7 mouse cellular contexts compared by ENCODE assay signal in genomic region chr17:25818851-25819780, GRCm38 (mm10). TPM values are rescaled to one million over a fixed set of nuclear protein-coding genes. Genes with fewer than 3 reads are reported as not detected.
DNase-seq lines count a peak whose midpoint lies in the region; ATAC-seq and TF ChIP-seq lines count a peak whose summit lies in the region.

No protein-coding gene starts in this region.

- peak overlapping the region; percentile 47 for H3K4me2 ChIP-seq in intestine, embryonic 15.5 days (replicated peaks)
- H3K4me2 ChIP-seq in midbrain, embryonic 16.5 days (ENCODE audit: low read length), result no peak overlapping the region

- H3K4me3 ChIP-seq in layer of hippocampus, adult 2 months, result no peak overlapping the region
- H3K4me3 ChIP-seq in intestine, embryonic 15.5 days (replicated peaks), result peak overlapping the region; percentile 20
- H3K4me3 ChIP-seq in midbrain, embryonic 16.5 days (ENCODE audit: low read depth, low read length), result no peak overlapping the region

- DNase-seq in layer of hippocampus, adult 2 months (ENCODE audit: low spot score in 2 of 2), result no peak
- no peak for DNase-seq in layer of hippocampus, postnatal 25 days (ENCODE audit: extremely low spot score in 1 of 2, low spot score in 1 of 2)
- no peak for DNase-seq in spleen, adult 12 weeks (ENCODE audit: low spot score)
- no peak for DNase-seq in adrenal gland, adult (ENCODE audit: inconsistent age in 2 of 2, low spot score in 1 of 2)

- peaks cover 6% of the 10 kb centered on the region for H3K4me1 ChIP-seq in intestine, embryonic 15.5 days (replicated peaks)
- H3K4me1 ChIP-seq in midbrain, embryonic 16.5 days (ENCODE audit: control insufficient read depth, insufficient read depth, low read length), result peaks cover 5% of the 10 kb centered on the region

- WGBS in intestine, embryonic 15.5 days, result 7% methylated on average over 46 of the region's 46 CpGs
- WGBS in midbrain, embryonic 16.5 days, result 12% methylated on average over 46 of the region's 46 CpGs

- no peak overlapping the region for H3K9ac ChIP-seq in intestine, embryonic 15.5 days
- peak overlapping the region; percentile 20; the same call in 1 of the 2 replicates for H3K9ac ChIP-seq in midbrain, embryonic 16.5 days (ENCODE audit: low read depth, low read length)

- no peaks in the 10 kb centered on the region for H3K9me3 ChIP-seq in intestine, embryonic 15.5 days
- no peaks in the 10 kb centered on the region for H3K9me3 ChIP-seq in midbrain, embryonic 16.5 days (replicated peaks; ENCODE audit: control insufficient read depth, low read length, poor library complexity, severe bottlenecking)

- TF ChIP-seq CTCF in layer of hippocampus, adult 2 months (conservative IDR thresholded peaks at IDR 0.05), result no peak

- H3K36me3 ChIP-seq in intestine, embryonic 15.5 days, result no peaks in the 10 kb centered on the region
- peaks cover 27% of the 10 kb centered on the region for H3K36me3 ChIP-seq in midbrain, embryonic 16.5 days (ENCODE audit: control insufficient read depth, insufficient read depth, low read length)

- peak overlapping the region; percentile 14; the same call in 1 of the 2 replicates for H3K27ac ChIP-seq in layer of hippocampus, adult 2 months
- no peak overlapping the region for H3K27ac ChIP-seq in intestine, embryonic 15.5 days
- no peak overlapping the region for H3K27ac ChIP-seq in midbrain, embryonic 16.5 days (ENCODE audit: low read length)

- ATAC-seq in common myeloid progenitor, adult 5-6 weeks (replicated peaks; ENCODE audit: low read depth, poor library complexity, severe bottlenecking), result peak; percentile 33; the same call in 1 of the 2 replicates
- ATAC-seq in intestine, embryonic 15.5 days, result peak; percentile 52
- ATAC-seq in midbrain, embryonic 16.5 days, result no peak

- H3K27me3 ChIP-seq in intestine, embryonic 15.5 days (replicated peaks), result peaks cover 38% of the 10 kb centered on the region
- H3K27me3 ChIP-seq in midbrain, embryonic 16.5 days (ENCODE audit: control insufficient read depth, insufficient read depth, low read depth, low read length), result peaks cover 11% of the 10 kb centered on the region

RNA-seq across cellular contexts. Expression of gene Wdr24, which starts 4.3 kb away (rescaled TPM):
- 10 to 100 TPM; 27.9 to 28.9 TPM for total RNA-seq in layer of hippocampus, adult 2 months (2021)
- total RNA-seq in layer of hippocampus, postnatal 25 days (2021), result 10 to 100 TPM; 26.5 to 27.1 TPM
- total RNA-seq in common myeloid progenitor, adult 5-6 weeks (2017), result 10.2 and 21.0 TPM in 2 replicates
- 25.4 and 27.7 TPM in 2 replicates for polyA plus RNA-seq in intestine, embryonic 15.5 days (2015; fragmentation: Nextera tagmentation; extraction: Ambion mirVana)
- 32.7 and 33.5 TPM in 2 replicates for polyA plus RNA-seq in midbrain, embryonic 16.5 days (2015; fragmentation: Nextera tagmentation; extraction: Ambion mirVana)

RNA-seq across cellular contexts. Expression of gene Jmjd8, which starts 9.6 kb away (rescaled TPM):
- total RNA-seq in layer of hippocampus, adult 2 months (2021), result 10 to 100 TPM; 58.0 to 61.1 TPM
- 10 to 100 TPM; 59.5 to 62.9 TPM for total RNA-seq in layer of hippocampus, postnatal 25 days (2021)
- total RNA-seq in common myeloid progenitor, adult 5-6 weeks (2017), result 15.4 and 21.7 TPM in 2 replicates
- 45.1 and 49.4 TPM in 2 replicates for polyA plus RNA-seq in intestine, embryonic 15.5 days (2015; fragmentation: Nextera tagmentation; extraction: Ambion mirVana)
- 52.0 and 60.4 TPM in 2 replicates for polyA plus RNA-seq in midbrain, embryonic 16.5 days (2015; fragmentation: Nextera tagmentation; extraction: Ambion mirVana)

RNA-seq across cellular contexts. Expression of gene Fbxl16, which starts 10.2 kb away (rescaled TPM):
- total RNA-seq in layer of hippocampus, adult 2 months (2021), result 100 to 1,000 TPM; 680 to 699 TPM
- 100 to 1,000 TPM; 637 to 657 TPM for total RNA-seq in layer of hippocampus, postnatal 25 days (2021)
- total RNA-seq in common myeloid progenitor, adult 5-6 weeks (2017), result 0.18 TPM in 1 of 2 replicates, not detected in the other
- polyA plus RNA-seq in intestine, embryonic 15.5 days (2015; fragmentation: Nextera tagmentation; extraction: Ambion mirVana), result 3.1 and 4.1 TPM in 2 replicates
- polyA plus RNA-seq in midbrain, embryonic 16.5 days (2015; fragmentation: Nextera tagmentation; extraction: Ambion mirVana), result 45.6 and 52.4 TPM in 2 replicates

RNA-seq across cellular contexts. Expression of gene Stub1, which starts 14.1 kb away (rescaled TPM):
- 100 to 1,000 TPM; 164 to 175 TPM for total RNA-seq in layer of hippocampus, adult 2 months (2021)
- total RNA-seq in layer of hippocampus, postnatal 25 days (2021), result 100 to 1,000 TPM; 160 to 164 TPM
- total RNA-seq in common myeloid progenitor, adult 5-6 weeks (2017), result 60.4 and 84.7 TPM in 2 replicates
- 297 and 322 TPM in 2 replicates for polyA plus RNA-seq in intestine, embryonic 15.5 days (2015; fragmentation: Nextera tagmentation; extraction: Ambion mirVana)
- 358 and 382 TPM in 2 replicates for polyA plus RNA-seq in midbrain, embryonic 16.5 days (2015; fragmentation: Nextera tagmentation; extraction: Ambion mirVana)

RNA-seq across cellular contexts. Expression of gene Rhbdl1, which starts 18.0 kb away (rescaled TPM):
- total RNA-seq in layer of hippocampus, adult 2 months (2021), result 10 to 100 TPM; 43.0 to 44.8 TPM
- total RNA-seq in layer of hippocampus, postnatal 25 days (2021), result 10 to 100 TPM; 62.3 to 68.3 TPM
- 0.46 TPM in 1 of 2 replicates, not detected in the other for total RNA-seq in common myeloid progenitor, adult 5-6 weeks (2017)
- 1.8 and 1.9 TPM in 2 replicates for polyA plus RNA-seq in intestine, embryonic 15.5 days (2015; fragmentation: Nextera tagmentation; extraction: Ambion mirVana)
- polyA plus RNA-seq in midbrain, embryonic 16.5 days (2015; fragmentation: Nextera tagmentation; extraction: Ambion mirVana), result 59.3 and 66.1 TPM in 2 replicates

Comparison
In these comparisons a context has a peak if more than half of its experiments do, and no peak if none do; other contexts are left out.
1. RNA of gene Fbxl16, which starts 10.2 kb away (total RNA-seq): 680 to 699 TPM in layer of hippocampus, adult 2 months and 637 to 657 TPM in layer of hippocampus, postnatal 25 days; 0.18 TPM in common myeloid progenitor, adult 5-6 weeks; every median in the first group is over 100 times any median in the second.